9 mouse cellular contexts compared by ENCODE assay signal in the genomic region with DNA sequence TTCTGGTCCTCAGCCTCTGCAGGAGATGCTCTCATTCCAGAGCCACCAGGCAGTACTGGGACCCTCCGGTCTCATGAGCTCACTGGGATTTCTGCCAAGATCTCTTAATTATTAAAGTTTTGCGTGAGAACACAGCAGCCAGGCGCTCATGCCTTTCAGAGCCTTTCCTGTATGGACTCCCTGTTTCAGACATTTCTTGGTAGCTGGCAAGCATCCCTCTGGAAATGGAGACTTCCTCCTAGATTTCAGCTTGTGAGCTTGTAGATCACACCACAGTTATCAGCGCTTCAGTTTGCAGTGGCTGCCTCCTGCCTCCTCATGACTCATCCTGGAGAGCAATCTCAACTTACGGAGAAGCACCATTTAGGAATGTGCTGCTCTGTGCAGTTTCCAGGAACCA. TPM values are rescaled to one million over a fixed set of nuclear protein-coding genes. Genes with fewer than 3 reads are reported as not detected.
DNase-seq lines count a peak whose midpoint lies in the region; ATAC-seq and TF ChIP-seq lines count a peak whose summit lies in the region.
"Had no signal": no experiment of that assay in that cellular context is flagged by ENCODE, and none has a peak within 500 bp of the region (broad histone marks: within the 10 kb centered on the region; RNA-seq: fewer than 3 reads in every experiment).

No protein-coding gene starts in this region.

- H3K4me1 ChIP-seq in liver, embryonic 11.5 days (replicated peaks; ENCODE audit: control insufficient read depth, insufficient read depth, low read length) = no peaks in the 10 kb centered on the region
- H3K4me1 ChIP-seq in embryonic fibroblast, embryonic 13.5 days (ENCODE audit: control insufficient read depth, insufficient read depth, low read length) = peaks cover 7% of the 10 kb centered on the region
- H3K4me1 ChIP-seq in thymus, adult 2 months (replicated peaks; ENCODE audit: control insufficient read depth, insufficient read depth, low read length) = no peaks in the 10 kb centered on the region
- no peaks in the 10 kb centered on the region for H3K4me1 ChIP-seq in hindbrain, embryonic 10.5 days (replicated peaks)
- H3K4me1 ChIP-seq: neural tube, embryonic 13.5 days had no signal

- H3K27me3 ChIP-seq in liver, embryonic 11.5 days (replicated peaks; ENCODE audit: control insufficient read depth, insufficient read depth, low read length) = no peaks in the 10 kb centered on the region
- H3K27me3 ChIP-seq in thymus, adult 2 months (ENCODE audit: control insufficient read depth, insufficient read depth, low read length) = no peaks in the 10 kb centered on the region
- H3K27me3 ChIP-seq in hindbrain, embryonic 10.5 days (ENCODE audit: insufficient read depth, poor library complexity, severe bottlenecking) = no peaks in the 10 kb centered on the region
- H3K27me3 ChIP-seq: neural tube, embryonic 13.5 days had no signal

- 64% methylated on average over 5 of the region's 5 CpGs for WGBS in liver, embryonic 11.5 days
- 89% methylated on average over 5 of the region's 5 CpGs for WGBS in thymus, adult 2 months
- WGBS in hindbrain, embryonic 10.5 days = 90% methylated on average over 5 of the region's 5 CpGs

- no peak overlapping the region for H3K4me3 ChIP-seq in liver, embryonic 11.5 days (ENCODE audit: low read depth, low read length)
- no peak overlapping the region for H3K4me3 ChIP-seq in embryonic fibroblast, embryonic 13.5 days (ENCODE audit: insufficient read depth, low read length)
- no peak overlapping the region for H3K4me3 ChIP-seq in thymus, adult 2 months (ENCODE audit: control insufficient read depth, insufficient read depth, low read length)
- no peak overlapping the region for H3K4me3 ChIP-seq in hindbrain, embryonic 10.5 days
- H3K4me3 ChIP-seq: neural tube, embryonic 13.5 days had no signal

- H3K27ac ChIP-seq in liver, embryonic 11.5 days (ENCODE audit: low read depth, low read length) = no peak overlapping the region
- peak overlapping the region; percentile 77 for H3K27ac ChIP-seq in embryonic fibroblast, embryonic 13.5 days (ENCODE audit: insufficient read depth, low read length)
- H3K27ac ChIP-seq in thymus, adult 2 months (ENCODE audit: control insufficient read depth, insufficient read depth, low read length) = no peak overlapping the region
- no peak overlapping the region for H3K27ac ChIP-seq in hindbrain, embryonic 10.5 days
- H3K27ac ChIP-seq: neural tube, embryonic 13.5 days had no signal

- H3K9ac ChIP-seq in liver, embryonic 11.5 days (ENCODE audit: low read depth, low read length) = no peak overlapping the region
- H3K9ac ChIP-seq: neural tube, embryonic 13.5 days had no signal

- no peak for TF ChIP-seq CTCF in embryonic fibroblast, embryonic 13.5 days (IDR thresholded peaks at IDR 0.05; ENCODE audit: borderline replicate concordance, insufficient read depth, low read length)
- TF ChIP-seq CTCF in thymus, adult 2 months (IDR thresholded peaks at IDR 0.05; ENCODE audit: borderline replicate concordance, control insufficient read depth, extremely low read depth, insufficient read depth, low read length, poor library complexity) = no peak

- intact Hi-C loops in heart, postnatal 10 days (cut with DNase I) = loop anchor here (2.0 to 5.0 kb wide), 3 partner anchors 51 to 95 kb away; no protein-coding TSS in a partner anchor

- no peak for ATAC-seq in liver, embryonic 11.5 days (replicated peaks; ENCODE audit: low FRiP score)
- no peak for ATAC-seq in erythroid progenitor cell, adult 5-6 weeks (replicated peaks; ENCODE audit: low FRiP score, poor library complexity, severe bottlenecking)

- peak; percentile 18 for DNase-seq in liver
- no peak for DNase-seq in liver, embryonic 11.5 days (ENCODE audit: low spot score)
- peak; percentile 69 to 79 for DNase-seq in heart, postnatal 10 days
- peak; percentile 9 to 58 for DNase-seq in left cerebral cortex, adult 9 months (ENCODE audit: low spot score in 2 of 2)
- no peak for DNase-seq in thymus, adult 2 months
- no peak for DNase-seq in hindbrain, embryonic 10.5 days (ENCODE audit: low spot score)

- H3K4me2 ChIP-seq in liver, embryonic 11.5 days = no peak overlapping the region
- H3K4me2 ChIP-seq: neural tube, embryonic 13.5 days had no signal

- H3K9me3 ChIP-seq in liver, embryonic 11.5 days (ENCODE audit: control insufficient read depth, low read length) = no peaks in the 10 kb centered on the region
- H3K9me3 ChIP-seq in hindbrain, embryonic 10.5 days = no peaks in the 10 kb centered on the region

- TF ChIP-seq POLR2A in embryonic fibroblast, embryonic 13.5 days (IDR thresholded peaks at IDR 0.05; ENCODE audit: low read depth, low read length) = no peak
- TF ChIP-seq POLR2A in thymus, adult 2 months (IDR thresholded peaks at IDR 0.05; ENCODE audit: control insufficient read depth, extremely low read depth, insufficient read depth, low read length, poor library complexity) = no peak

- H3K36me3 ChIP-seq in liver, embryonic 11.5 days (ENCODE audit: control insufficient read depth, insufficient read depth, low read length) = no peaks in the 10 kb centered on the region
- no peaks in the 10 kb centered on the region for H3K36me3 ChIP-seq in thymus, adult 2 months (ENCODE audit: control insufficient read depth, insufficient read depth, low read length)
- no peaks in the 10 kb centered on the region for H3K36me3 ChIP-seq in hindbrain, embryonic 10.5 days
- H3K36me3 ChIP-seq: neural tube, embryonic 13.5 days had no signal

RNA-seq across cellular contexts. Expression of gene Il1r1, which starts 53.0 kb away (rescaled TPM):
- 22.0 and 23.8 TPM in 2 replicates for polyA plus RNA-seq in liver, embryonic 11.5 days (2014; fragmentation: Nextera tagmentation; extraction: Ambion mirVana)
- polyA plus RNA-seq in embryonic fibroblast, embryonic 13.5 days (2011; ENCODE audit: insufficient read length, low read depth, missing spikeins) = 45.8 and 72.2 TPM in 2 replicates
- 1 to 10 TPM; 7.5 to 7.9 TPM for total RNA-seq in heart, postnatal 10 days (2021)
- 4.7 and 5.0 TPM in 2 replicates for total RNA-seq in erythroid progenitor cell, adult 5-6 weeks (2015; ENCODE audit: low replicate concordance)
- 5.8 and 9.7 TPM in 2 replicates for total RNA-seq in erythroid progenitor cell, adult 5-6 weeks (2017; ENCODE audit: low replicate concordance)
- 2.8 and 3.3 TPM in 2 replicates for polyA plus RNA-seq in thymus, adult 2 months (2012; rRNA removed)
- polyA plus RNA-seq in hindbrain, embryonic 10.5 days (2016; fragmentation: Nextera tagmentation; extraction: Ambion mirVana) = 0.40 and 0.58 TPM in 2 replicates

Comparison
In these comparisons a context has a peak if more than half of its experiments do, and no peak if none do; other contexts are left out.
1. DNase-seq: peak in liver (single experiment), heart, postnatal 10 days (2 of 2) and left cerebral cortex, adult 9 months (2 of 2); none in liver, embryonic 11.5 days (single experiment), thymus, adult 2 months (single experiment) and hindbrain, embryonic 10.5 days (single experiment).